Mouse (Mus musculus): ENCODE measurements at regions not wholly inside any gene's neighbourhood (a gene's known extent, or its start where the extent isn't known, plus 50 kb on each side); places are given as distances from the start of the nearest gene placed in this dataset.
A peak's percentile ranks its signal among the peaks of the same experiment; 100 is the strongest.

DNA sequence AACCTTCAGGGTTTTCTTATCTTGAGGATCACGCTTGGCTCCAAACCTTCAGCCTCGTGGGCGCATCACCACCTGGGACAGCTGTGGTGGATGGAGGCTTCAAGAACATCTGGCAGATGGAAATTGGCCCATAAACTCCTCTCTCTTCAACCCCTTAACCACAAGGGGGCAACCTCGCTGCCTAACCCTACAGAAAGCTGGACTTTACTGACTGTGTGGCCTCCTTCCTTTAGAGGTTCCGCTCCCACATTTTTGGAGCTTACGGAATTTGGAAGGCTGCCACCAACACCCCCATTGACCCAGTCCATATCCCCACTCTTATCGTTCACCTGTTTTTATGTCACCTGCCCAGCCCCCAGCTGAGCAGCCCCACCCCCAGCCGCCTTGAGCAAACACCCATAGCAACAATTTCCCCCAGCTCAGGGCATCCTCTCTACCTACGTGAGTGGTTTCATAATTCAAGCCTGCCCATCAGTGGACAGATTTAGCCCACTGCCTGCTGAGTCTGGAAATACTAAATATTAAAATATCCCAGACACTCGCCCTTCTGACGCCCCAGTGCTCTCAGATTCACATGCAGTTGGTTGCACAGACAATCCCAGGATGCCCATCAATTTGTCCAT is 167.0 kb upstream of the Slc22a22 start:
- WGBS: 66% methylated on average over 11 of the region's 11 CpGs
- peak; percentile 32 for DNase-seq (ENCODE audit: low spot score)
- Histone ChIP-seq H3K27me3 (ENCODE audit: low read depth, poor library complexity, severe bottlenecking) (no peaks in the 10 kb centered on the region), H3K4me3 (no peak overlapping the region), H3K27ac (replicated peaks) (no peak overlapping the region), H3K36me3 (no peaks in the 10 kb centered on the region), H3K9me3 (replicated peaks) (no peaks in the 10 kb centered on the region), H3K4me1 (peaks cover 11% of the 10 kb centered on the region)

GRCm38 (mm10) chr15:57639115-57639514 is 161.7 kb upstream of the Slc22a22 start:
- 73% methylated on average over 7 of the region's 7 CpGs for WGBS

GRCm38 (mm10) chr15:57633067-57633466 is 155.6 kb upstream of the Slc22a22 start:
- DNase-seq (ENCODE audit: low spot score): no peak
- H3K27ac ChIP-seq (replicated peaks): no peak overlapping the region
- H3K9me3 ChIP-seq (replicated peaks): no peaks in the 10 kb centered on the region
- no peaks in the 10 kb centered on the region for H3K36me3 ChIP-seq
- H3K27me3 ChIP-seq (ENCODE audit: low read depth, poor library complexity, severe bottlenecking): no peaks in the 10 kb centered on the region
- 87% methylated on average over 3 of the region's 3 CpGs for WGBS
- H3K4me3 ChIP-seq: no peak overlapping the region
- no peaks in the 10 kb centered on the region for H3K4me1 ChIP-seq

More at GRCm38 (mm10) chr15:57639115-57639514, 161.7 kb upstream of the Slc22a22 start:
- H3K4me1 ChIP-seq: peaks cover 11% of the 10 kb centered on the region
- H3K36me3 ChIP-seq: no peaks in the 10 kb centered on the region
- H3K27ac ChIP-seq (replicated peaks): no peak overlapping the region
- no peaks in the 10 kb centered on the region for H3K27me3 ChIP-seq (ENCODE audit: low read depth, poor library complexity, severe bottlenecking)
- no peak overlapping the region for H3K4me3 ChIP-seq
- no peak for DNase-seq (ENCODE audit: low spot score)
- H3K9me3 ChIP-seq (replicated peaks): no peaks in the 10 kb centered on the region

DNA sequence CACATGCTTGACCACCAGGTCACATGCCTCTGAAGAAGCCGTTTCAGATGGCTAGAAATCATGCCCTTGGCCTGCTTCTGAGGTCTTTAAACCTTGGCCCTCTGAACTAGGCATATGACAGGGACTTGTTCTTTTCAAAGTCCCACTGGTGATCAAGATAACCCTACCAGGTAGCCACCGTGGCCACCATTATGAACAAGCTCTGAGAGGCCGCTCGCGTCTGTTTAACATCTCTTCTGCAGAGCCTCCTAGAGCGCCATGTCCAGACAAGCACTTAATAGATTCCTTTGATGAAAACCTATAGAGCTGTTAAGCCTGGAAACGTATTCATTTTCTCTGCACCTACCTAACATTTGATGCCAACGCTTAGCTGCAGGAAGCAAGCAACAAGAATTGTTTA is 155.1 kb upstream of the Slc22a22 start:
- 85% methylated on average over 8 of the region's 8 CpGs for WGBS
- DNase-seq (ENCODE audit: low spot score): no peak
- no peak overlapping the region for H3K4me3 ChIP-seq
- no peak overlapping the region for H3K27ac ChIP-seq (replicated peaks)
- H3K9me3 ChIP-seq (replicated peaks): no peaks in the 10 kb centered on the region
- H3K27me3 ChIP-seq (ENCODE audit: low read depth, poor library complexity, severe bottlenecking): no peaks in the 10 kb centered on the region
- H3K4me1 ChIP-seq: no peaks in the 10 kb centered on the region
- no peaks in the 10 kb centered on the region for H3K36me3 ChIP-seq

DNA sequence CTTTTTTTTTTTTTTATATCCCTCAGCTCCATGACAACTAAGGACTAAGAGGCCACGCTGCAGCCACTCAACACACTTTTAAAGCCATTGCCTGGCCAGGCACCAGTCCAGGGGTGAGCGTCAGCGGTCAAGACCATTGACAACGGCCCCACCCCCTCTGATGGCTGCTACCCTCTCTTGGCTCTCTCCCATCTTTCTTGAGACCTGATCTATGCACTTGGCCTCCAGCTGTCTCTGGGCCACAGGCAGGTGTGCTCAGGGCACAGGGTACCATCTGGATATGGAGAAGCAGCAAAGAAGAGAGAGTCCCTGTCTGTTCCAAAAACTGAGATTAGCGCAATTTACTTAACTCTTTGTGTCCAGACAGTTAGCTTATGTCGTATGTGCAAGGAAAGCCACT is 141.0 kb upstream of the Slc22a22 start:
- Histone ChIP-seq H3K27me3 (ENCODE audit: low read depth, poor library complexity, severe bottlenecking) (no peaks in the 10 kb centered on the region), H3K4me1 (no peaks in the 10 kb centered on the region), H3K27ac (replicated peaks) (no peak overlapping the region), H3K4me3 (no peak overlapping the region), H3K9me3 (replicated peaks) (no peaks in the 10 kb centered on the region), H3K36me3 (no peaks in the 10 kb centered on the region)
- WGBS: 87% methylated on average over 6 of the region's 6 CpGs
- no peak for DNase-seq (ENCODE audit: low spot score)

- Histone ChIP-seq H3K9me3 (replicated peaks) (no peaks in the 10 kb centered on the region), H3K4me3 (no peak overlapping the region), H3K27me3 (ENCODE audit: low read depth, poor library complexity, severe bottlenecking) (no peaks in the 10 kb centered on the region), H3K4me1 (no peaks in the 10 kb centered on the region), H3K27ac (replicated peaks) (no peak overlapping the region), H3K36me3 (no peaks in the 10 kb centered on the region)
- 58% methylated on average over 11 of the region's 11 CpGs for WGBS
- no peak for DNase-seq (ENCODE audit: low spot score)
Observed at GRCm38 (mm10) chr15:57616880-57617391, 139.5 kb upstream of the Slc22a22 start.

- no peaks in the 10 kb centered on the region for H3K4me1 ChIP-seq
- WGBS: 91% methylated on average over 2 of the region's 2 CpGs
- no peaks in the 10 kb centered on the region for H3K27me3 ChIP-seq (ENCODE audit: low read depth, poor library complexity, severe bottlenecking)
- H3K9me3 ChIP-seq (replicated peaks): no peaks in the 10 kb centered on the region
- no peak overlapping the region for H3K27ac ChIP-seq (replicated peaks)
- no peak for DNase-seq (ENCODE audit: low spot score)
- H3K4me3 ChIP-seq: no peak overlapping the region
- no peaks in the 10 kb centered on the region for H3K36me3 ChIP-seq
Observed at GRCm38 (mm10) chr15:57610006-57610405, 132.6 kb upstream of the Slc22a22 start.

- no peak for DNase-seq (ENCODE audit: low spot score)
- no peaks in the 10 kb centered on the region for H3K9me3 ChIP-seq (replicated peaks)
- no peaks in the 10 kb centered on the region for H3K4me1 ChIP-seq
- no peaks in the 10 kb centered on the region for H3K36me3 ChIP-seq
- WGBS: 94% methylated on average over 3 of the region's 3 CpGs
- no peak overlapping the region for H3K27ac ChIP-seq (replicated peaks)
- H3K27me3 ChIP-seq (ENCODE audit: low read depth, poor library complexity, severe bottlenecking): no peaks in the 10 kb centered on the region
- no peak overlapping the region for H3K4me3 ChIP-seq
Observed at GRCm38 (mm10) chr15:57608519-57608918, 131.1 kb upstream of the Slc22a22 start.

DNA sequence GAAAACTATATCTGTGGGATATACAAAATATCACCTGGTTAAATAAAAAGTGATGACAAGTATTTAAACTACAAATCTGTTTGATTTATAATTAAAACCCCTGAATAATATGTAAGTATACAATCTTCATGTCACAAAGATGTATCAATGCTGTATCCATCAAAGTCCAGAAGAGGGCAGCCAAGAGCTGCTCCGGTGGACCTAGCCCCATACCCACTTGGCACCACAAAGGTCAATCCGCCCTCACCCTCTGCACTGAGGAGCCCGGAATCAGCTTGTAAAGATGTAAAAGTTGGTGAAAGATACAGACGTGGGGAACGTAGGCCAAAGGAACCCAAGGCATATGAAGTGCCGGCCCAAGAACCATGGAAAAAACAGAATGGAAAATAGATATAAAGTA is 123.1 kb upstream of the Slc22a22 start:
- Histone ChIP-seq H3K9me3 (replicated peaks) (no peaks in the 10 kb centered on the region), H3K27ac (replicated peaks) (no peak overlapping the region), H3K4me3 (no peak overlapping the region), H3K36me3 (no peaks in the 10 kb centered on the region), H3K4me1 (no peaks in the 10 kb centered on the region; the same call in 1 of the 2 replicates), H3K27me3 (ENCODE audit: low read depth, poor library complexity, severe bottlenecking) (no peaks in the 10 kb centered on the region)
- peak; percentile 60 for DNase-seq (ENCODE audit: low spot score)
- 20% methylated on average over 6 of the region's 6 CpGs for WGBS

DNA sequence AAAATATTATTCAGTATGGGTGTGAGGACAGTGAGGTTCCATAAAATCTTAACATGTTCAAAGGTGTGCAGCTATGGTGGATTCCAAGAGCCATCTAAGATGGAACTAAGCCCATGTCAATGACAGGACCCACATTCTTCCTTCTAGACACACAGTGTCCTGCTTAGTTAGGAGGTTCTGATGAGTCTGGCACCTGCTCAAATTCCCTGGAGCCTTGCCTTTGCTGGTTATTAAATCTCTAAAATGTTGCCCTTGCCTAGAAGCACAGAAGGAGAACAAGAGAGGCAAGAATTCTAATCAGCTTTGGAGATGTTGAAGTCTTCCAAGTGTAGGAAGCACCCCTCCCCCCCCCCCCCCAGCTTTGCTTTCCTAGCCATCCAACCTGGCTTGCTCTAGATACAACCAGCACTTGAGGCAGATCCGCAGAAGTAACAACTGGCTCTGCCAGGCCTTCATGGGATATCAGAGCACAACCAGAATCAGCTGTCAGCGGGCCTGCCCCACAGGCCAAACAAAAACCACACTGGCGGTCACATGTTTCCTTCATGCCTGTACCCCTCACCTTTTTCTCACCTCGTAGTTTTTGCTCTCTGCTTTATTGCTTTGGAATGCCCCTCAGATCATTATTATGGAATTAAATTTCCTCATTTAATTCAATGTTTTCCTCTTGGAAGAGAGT is 116.0 kb upstream of the Slc22a22 start:
- Histone ChIP-seq H3K27ac (replicated peaks) (no peak overlapping the region), H3K27me3 (ENCODE audit: low read depth, poor library complexity, severe bottlenecking) (no peaks in the 10 kb centered on the region), H3K9me3 (replicated peaks) (no peaks in the 10 kb centered on the region), H3K4me3 (no peak overlapping the region), H3K4me1 (peaks cover 12% of the 10 kb centered on the region), H3K36me3 (no peaks in the 10 kb centered on the region)
- no peak for DNase-seq (ENCODE audit: low spot score)
- 75% methylated on average over 4 of the region's 4 CpGs for WGBS

GRCm38 (mm10) chr15:57590597-57591219 is 113.3 kb upstream of the Slc22a22 start:
- no peak overlapping the region for H3K4me3 ChIP-seq
- no peak for DNase-seq (ENCODE audit: low spot score)
- H3K9me3 ChIP-seq (replicated peaks): no peaks in the 10 kb centered on the region
- H3K27me3 ChIP-seq (ENCODE audit: low read depth, poor library complexity, severe bottlenecking): no peaks in the 10 kb centered on the region
- H3K4me1 ChIP-seq: peaks cover 12% of the 10 kb centered on the region
- H3K27ac ChIP-seq (replicated peaks): no peak overlapping the region
- H3K36me3 ChIP-seq: no peaks in the 10 kb centered on the region
- WGBS: 82% methylated on average over 7 of the region's 7 CpGs

DNA sequence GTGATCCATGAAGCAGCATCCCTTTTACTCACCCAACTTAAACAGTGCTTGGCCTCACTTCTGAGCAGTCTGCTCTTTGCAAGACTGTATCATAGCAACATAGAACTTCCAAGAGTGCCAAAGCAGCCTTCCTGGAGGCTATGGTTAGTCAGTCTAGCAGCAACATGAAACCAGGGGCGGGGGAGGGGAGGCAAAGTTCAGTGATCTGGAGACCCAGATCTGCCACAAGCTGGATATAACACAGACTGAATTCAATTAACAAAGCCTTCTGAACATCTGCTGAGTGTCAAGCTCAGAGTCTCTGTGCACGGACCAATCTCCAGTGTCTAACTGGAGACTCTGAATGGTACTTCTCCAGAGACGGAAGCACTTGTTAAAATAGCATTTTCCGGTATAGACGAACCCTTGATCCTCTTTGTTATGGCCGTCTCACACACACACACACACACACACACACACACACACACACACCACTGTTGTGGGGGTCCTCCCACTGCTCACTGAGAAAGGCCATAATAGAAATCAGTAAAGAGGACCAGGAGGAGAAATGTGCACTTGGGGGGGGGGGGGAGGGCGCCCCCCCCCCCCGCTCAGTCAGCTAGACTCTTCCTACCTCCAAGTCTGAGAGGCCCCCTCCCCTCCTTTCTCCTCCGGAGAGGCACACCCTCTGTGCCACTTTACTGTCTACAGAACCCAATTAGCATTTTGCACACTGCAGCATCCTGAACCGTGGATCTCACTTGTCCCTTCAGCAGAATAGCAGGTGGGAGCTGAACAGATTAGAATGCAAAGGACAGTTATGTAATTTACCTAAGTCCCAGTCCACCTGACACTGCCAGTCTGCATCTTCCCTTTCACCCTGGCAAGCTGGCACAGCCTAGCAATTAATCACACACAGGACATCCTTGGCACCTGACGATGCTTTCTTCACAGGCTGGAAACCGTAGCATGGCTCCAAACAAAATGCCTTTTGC is 112.3 kb upstream of the Slc22a22 start:
- Histone ChIP-seq H3K27me3 (ENCODE audit: low read depth, poor library complexity, severe bottlenecking) (no peaks in the 10 kb centered on the region), H3K4me3 (peak overlapping the region; percentile 16; the same call in 1 of the 2 replicates), H3K4me1 (peaks cover 12% of the 10 kb centered on the region), H3K36me3 (no peaks in the 10 kb centered on the region), H3K27ac (replicated peaks) (peak overlapping the region; percentile 74), H3K9me3 (replicated peaks) (no peaks in the 10 kb centered on the region)
- DNase-seq (ENCODE audit: low spot score): peak; percentile 57
- 58% methylated on average over 10 of the region's 12 CpGs for WGBS

All from midbrain, embryonic 10.5 days (tissue).